Mouse (Mus musculus): ENCODE results near the gene Atr. TPM values are rescaled to one million over a fixed set of nuclear protein-coding genes. Genes with fewer than 3 reads are reported as not detected.
A peak's percentile ranks its signal among the peaks of the same experiment; 100 is the strongest.
"Not testable (repeated sequence)": the region's sequence is repeated elsewhere in the genome, so short reads cannot be mapped to it uniquely, and the experiment has no call there.

Gene Atr
- polyA plus RNA-seq, 1 experiment from 2014 or later, result 15.8 TPM

GRCm38 (mm10) chr9:95954585-95955461 lies 97.4 kb downstream of the Atr start, which contains the start of gene Xrn1:
Gene Xrn1, plus strand, starts transcription at chr9:95954760.
- Histone ChIP-seq H3K9me3 (no peaks in the 10 kb centered on the region), H3K27me3 (ENCODE audit: insufficient read depth, poor library complexity, severe bottlenecking) (no peaks in the 10 kb centered on the region), H3K27ac (peak within 1 kb of the TSS; percentile 97), H3K4me3 (peak within 1 kb of the TSS; percentile 94), H3K36me3 (peaks cover 40% of the 10 kb centered on the region), H3K4me1 (replicated peaks) (peaks cover 8% of the 10 kb centered on the region)
- DNase-seq (ENCODE audit: low spot score), result peak; percentile 92
- under 1% methylated on average over 57 of the region's 57 CpGs for WGBS

GRCm38 (mm10) chr9:95957611-95958010 lies 100.2 kb downstream of the Atr start:
- Histone ChIP-seq H3K36me3 (peaks cover 37% of the 10 kb centered on the region; the same call in 1 of the 2 replicates), H3K4me1 (replicated peaks) (peaks cover 8% of the 10 kb centered on the region), H3K9me3 (no peaks in the 10 kb centered on the region), H3K27me3 (ENCODE audit: insufficient read depth, poor library complexity, severe bottlenecking) (no peaks in the 10 kb centered on the region), H3K4me3 (no peak overlapping the region), H3K27ac (no peak overlapping the region)
- 94% methylated on average over 2 of the region's 2 CpGs for WGBS
- no peak for DNase-seq (ENCODE audit: low spot score)

GRCm38 (mm10) chr9:95958041-95958730 lies 100.8 kb downstream of the Atr start:
- H3K27ac ChIP-seq, result no peak overlapping the region
- DNase-seq (ENCODE audit: low spot score), result no peak
- peaks cover 8% of the 10 kb centered on the region for H3K4me1 ChIP-seq (replicated peaks)
- H3K27me3 ChIP-seq (ENCODE audit: insufficient read depth, poor library complexity, severe bottlenecking), result no peaks in the 10 kb centered on the region
- H3K36me3 ChIP-seq, result peaks cover 37% of the 10 kb centered on the region; the same call in 1 of the 2 replicates
- no peak overlapping the region for H3K4me3 ChIP-seq
- H3K9me3 ChIP-seq, result no peaks in the 10 kb centered on the region
- 95% methylated on average over 7 of the region's 7 CpGs for WGBS

- H3K9me3 ChIP-seq; H3K27me3 ChIP-seq (ENCODE audit: insufficient read depth, poor library complexity, severe bottlenecking); H3K4me1 ChIP-seq (replicated peaks); DNase-seq (ENCODE audit: low spot score); H3K27ac ChIP-seq; H3K4me3 ChIP-seq: not testable (repeated sequence)
- 100% methylated on average over 2 of the region's 2 CpGs for WGBS
- peaks cover 37% of the 10 kb centered on the region; the same call in 1 of the 2 replicates for H3K36me3 ChIP-seq
Observed at GRCm38 (mm10) chr9:95958731-95959105, 101.3 kb downstream of the Atr start.

- H3K36me3 ChIP-seq, result peaks cover 41% of the 10 kb centered on the region
- DNase-seq (ENCODE audit: low spot score), result no peak
- WGBS, result 83% methylated on average over 6 of the region's 6 CpGs
- H3K4me1 ChIP-seq (replicated peaks), result peaks cover 4% of the 10 kb centered on the region; the same call in 1 of the 2 replicates
- H3K27me3 ChIP-seq (ENCODE audit: insufficient read depth, poor library complexity, severe bottlenecking), result no peaks in the 10 kb centered on the region
- no peaks in the 10 kb centered on the region for H3K9me3 ChIP-seq
- no peak overlapping the region for H3K27ac ChIP-seq
- no peak overlapping the region for H3K4me3 ChIP-seq
Observed at GRCm38 (mm10) chr9:95959246-95959645, 101.8 kb downstream of the Atr start.

GRCm38 (mm10) chr9:95959732-95960428 lies 102.5 kb downstream of the Atr start:
- Histone ChIP-seq H3K9me3 (no peaks in the 10 kb centered on the region), H3K27ac (no peak overlapping the region), H3K27me3 (ENCODE audit: insufficient read depth, poor library complexity, severe bottlenecking) (no peaks in the 10 kb centered on the region), H3K4me1 (replicated peaks) (peaks cover 4% of the 10 kb centered on the region; the same call in 1 of the 2 replicates), H3K36me3 (peaks cover 48% of the 10 kb centered on the region), H3K4me3 (no peak overlapping the region)
- no peak for DNase-seq (ENCODE audit: low spot score)
- 96% methylated on average over 3 of the region's 3 CpGs for WGBS

GRCm38 (mm10) chr9:95961058-95961457 lies 103.7 kb downstream of the Atr start:
- Histone ChIP-seq H3K4me1 (replicated peaks) (peaks cover 4% of the 10 kb centered on the region; the same call in 1 of the 2 replicates), H3K9me3 (no peaks in the 10 kb centered on the region), H3K27me3 (ENCODE audit: insufficient read depth, poor library complexity, severe bottlenecking) (no peaks in the 10 kb centered on the region), H3K27ac (no peak overlapping the region), H3K36me3 (peaks cover 59% of the 10 kb centered on the region), H3K4me3 (no peak overlapping the region)
- no peak for DNase-seq (ENCODE audit: low spot score)

GRCm38 (mm10) chr9:95964037-95964436 lies 106.6 kb downstream of the Atr start:
- no peak for DNase-seq (ENCODE audit: low spot score)
- Histone ChIP-seq H3K9me3 (no peaks in the 10 kb centered on the region), H3K36me3 (peaks cover 57% of the 10 kb centered on the region), H3K4me3 (no peak overlapping the region), H3K27ac (no peak overlapping the region), H3K4me1 (replicated peaks) (no peaks in the 10 kb centered on the region), H3K27me3 (ENCODE audit: insufficient read depth, poor library complexity, severe bottlenecking) (no peaks in the 10 kb centered on the region)
- WGBS, result 95% methylated on average over 13 of the region's 13 CpGs

GRCm38 (mm10) chr9:95978279-95978678 lies 120.9 kb downstream of the Atr start:
- Histone ChIP-seq H3K27ac (no peak overlapping the region), H3K4me3 (no peak overlapping the region), H3K9me3 (no peaks in the 10 kb centered on the region), H3K36me3 (peaks cover 95% of the 10 kb centered on the region), H3K4me1 (replicated peaks) (no peaks in the 10 kb centered on the region), H3K27me3 (ENCODE audit: insufficient read depth, poor library complexity, severe bottlenecking) (no peaks in the 10 kb centered on the region)
- no peak for DNase-seq (ENCODE audit: low spot score)
- 94% methylated on average over 2 of the region's 2 CpGs for WGBS

- no peak overlapping the region for H3K27ac ChIP-seq
- H3K27me3 ChIP-seq (ENCODE audit: insufficient read depth, poor library complexity, severe bottlenecking), result no peaks in the 10 kb centered on the region
- H3K36me3 ChIP-seq, result peaks cover 94% of the 10 kb centered on the region
- no peak for DNase-seq (ENCODE audit: low spot score)
- no peaks in the 10 kb centered on the region for H3K4me1 ChIP-seq (replicated peaks)
- H3K9me3 ChIP-seq, result no peaks in the 10 kb centered on the region
- no peak overlapping the region for H3K4me3 ChIP-seq
- 81% methylated on average over 6 of the region's 6 CpGs for WGBS
Observed at GRCm38 (mm10) chr9:95979896-95980295, 122.5 kb downstream of the Atr start.

GRCm38 (mm10) chr9:95992255-95992654 lies 134.9 kb downstream of the Atr start:
- Histone ChIP-seq H3K9me3 (no peaks in the 10 kb centered on the region), H3K36me3 (peaks cover 83% of the 10 kb centered on the region), H3K4me1 (replicated peaks) (no peaks in the 10 kb centered on the region), H3K4me3 (no peak overlapping the region), H3K27ac (no peak overlapping the region), H3K27me3 (ENCODE audit: insufficient read depth, poor library complexity, severe bottlenecking) (no peaks in the 10 kb centered on the region)
- DNase-seq (ENCODE audit: low spot score), result no peak
- 98% methylated on average over 2 of the region's 2 CpGs for WGBS
